Mouse (Mus musculus): ENCODE measurements at regions not wholly inside any gene's neighbourhood (a gene's known extent, or its start where the extent isn't known, plus 50 kb on each side); places are given as distances from the start of the nearest gene placed in this dataset.

DNA sequence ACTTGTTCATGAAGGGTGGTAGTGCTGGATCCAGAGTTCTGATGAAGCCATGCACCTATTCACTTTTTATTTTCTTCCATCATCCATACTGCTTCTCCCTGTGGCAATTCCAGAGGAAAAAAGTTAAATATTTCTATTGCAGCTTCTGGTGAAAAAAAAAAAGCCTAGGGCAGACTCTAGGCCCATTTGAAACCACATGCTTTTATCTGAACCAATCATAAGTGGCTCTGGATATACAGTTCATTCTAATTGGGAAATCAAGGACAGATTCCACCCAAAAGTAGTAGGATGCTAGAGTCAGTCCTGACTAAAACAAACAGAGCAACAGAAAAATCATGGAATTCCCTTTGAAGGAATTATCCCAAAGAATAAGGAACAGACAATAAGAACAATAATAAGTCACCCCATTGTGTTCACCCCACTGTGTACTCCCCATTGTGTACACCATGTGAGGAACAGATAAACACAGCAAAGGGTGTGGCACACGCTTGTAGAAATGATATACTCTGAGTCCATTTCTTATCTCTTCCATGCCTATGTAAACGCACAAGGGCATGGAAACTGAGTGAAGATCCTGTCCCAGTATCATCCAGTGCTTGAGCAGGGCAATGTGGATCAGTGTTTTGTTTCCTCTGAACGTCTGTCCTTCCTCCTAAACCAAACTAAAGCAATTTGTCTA, 81.4 kb downstream of the Prlhr start:
- TF ChIP-seq CTCF (IDR thresholded peaks at IDR 0.05; ENCODE audit: low read depth, low read length) (no peak), POLR2A (IDR thresholded peaks at IDR 0.05; ENCODE audit: insufficient read depth, low read length) (no peak)
